Mouse (Mus musculus) kidney, postnatal 0 days (tissue): ENCODE data around the gene Atl2. TPM values are rescaled to one million over a fixed set of nuclear protein-coding genes. Genes with fewer than 3 reads are reported as not detected.

Source experiments
- ATAC-seq: fragments of 200-750 bp; cut with Nextera tagmentation; replicated peaks from 2 replicates; pipeline ENCODE4 v1.8.0; 2017; ENCODE audit warnings: low read depth, moderate number of reproducible peaks, moderate TSS enrichment, moderate library complexity; ENCODE audit not compliant: low FRiP score
- DNase-seq: peaks from one replicate; pipeline ENCODE4 v3.0.0-alpha.2; 2016; ENCODE audit warnings: low spot score
- H3K27ac ChIP-seq: fragments of 300-500 bp; sonication (generic); 2 replicates; pipeline ENCODE4 v1.5.1; 2014; ENCODE audit warnings: mild to moderate bottlenecking
- H3K27me3 ChIP-seq: fragments of 300-500 bp; sonication (generic); 2 replicates; pipeline ENCODE4 v1.6.1; 2014; ENCODE audit warnings: low read length, mixed read lengths; ENCODE audit not compliant: insufficient read depth
- H3K36me3 ChIP-seq: fragments of 300-500 bp; sonication (generic); 2 replicates; pipeline ENCODE4 v1.6.1; 2014; ENCODE audit warnings: low read length, mixed read lengths; ENCODE audit not compliant: insufficient read depth
- H3K4me1 ChIP-seq: fragments of 300-500 bp; sonication (generic); replicated peaks from 2 replicates; pipeline ENCODE4 v1.6.1; 2014; ENCODE audit warnings: antibody characterized with exemption, low read length, mixed read lengths; ENCODE audit not compliant: insufficient read depth
- H3K4me2 ChIP-seq: fragments of 300-500 bp; sonication (generic); 2 replicates; pipeline ENCODE4 v1.6.1; 2014; ENCODE audit warnings: mild to moderate bottlenecking, low read length, moderate library complexity, mixed read lengths
- H3K4me3 ChIP-seq: fragments of 300-500 bp; sonication (generic); replicated peaks from 2 replicates; pipeline ENCODE4 v1.5.1; 2014; ENCODE audit warnings: low read depth, low read length
- H3K9ac ChIP-seq: fragments of 300-500 bp; sonication (generic); 2 replicates; pipeline ENCODE4 v1.6.1; 2014; ENCODE audit warnings: low read depth, low read length
- H3K9me3 ChIP-seq: fragments of 300-500 bp; sonication (generic); replicated peaks from 2 replicates; pipeline ENCODE4 v1.6.1; 2016; ENCODE audit warnings: low read length, inconsistent platforms, mixed read lengths
- CTCF ChIP-seq: IDR thresholded peaks from 2 replicates; pipeline ENCODE4 v1.5.1; 2016; ENCODE audit warnings: antibody characterized with exemption, low read depth, mild to moderate bottlenecking, moderate library complexity
- WGBS: fragments of 180-500 bp; shearing (Covaris S2); extraction: QIAGEN DNeasy Blood & Tissue Kit; methylation state at CpG from one replicate; pipeline ENCODE4 v1.1.7; 2014; 5-methylcytosine and 5-hydroxymethylcytosine counted together
- polyA plus RNA-seq: library from polyadenylated mRNA; unstranded; fragments of >200 nt; fragmentation: Nextera tagmentation; extraction: Ambion mirVana; gene quantifications from 2 replicates; pipeline ENCODE4 v1.2.1, GENCODE M21; 2015

The Atl2 gene
- polyA plus RNA-seq, 1 experiment from 2014 or later = 28.2 TPM

GRCm38 (mm10) chr17:79918484-79919004, 22.6 kb upstream of the Atl2 start:
- no peaks in the 10 kb centered on the region for H3K27me3 ChIP-seq
- H3K9me3 ChIP-seq = no peaks in the 10 kb centered on the region
- DNase-seq = no peak
- no peak overlapping the region for H3K4me3 ChIP-seq
- no peak overlapping the region for H3K27ac ChIP-seq
- peak; percentile 86 for ATAC-seq
- WGBS = 34% methylated on average over 9 of the region's 9 CpGs
- H3K4me1 ChIP-seq = no peaks in the 10 kb centered on the region
- no peaks in the 10 kb centered on the region for H3K36me3 ChIP-seq
- H3K4me2 ChIP-seq = no peak overlapping the region
- TF ChIP-seq CTCF = no peak
- H3K9ac ChIP-seq = no peak overlapping the region

DNA sequence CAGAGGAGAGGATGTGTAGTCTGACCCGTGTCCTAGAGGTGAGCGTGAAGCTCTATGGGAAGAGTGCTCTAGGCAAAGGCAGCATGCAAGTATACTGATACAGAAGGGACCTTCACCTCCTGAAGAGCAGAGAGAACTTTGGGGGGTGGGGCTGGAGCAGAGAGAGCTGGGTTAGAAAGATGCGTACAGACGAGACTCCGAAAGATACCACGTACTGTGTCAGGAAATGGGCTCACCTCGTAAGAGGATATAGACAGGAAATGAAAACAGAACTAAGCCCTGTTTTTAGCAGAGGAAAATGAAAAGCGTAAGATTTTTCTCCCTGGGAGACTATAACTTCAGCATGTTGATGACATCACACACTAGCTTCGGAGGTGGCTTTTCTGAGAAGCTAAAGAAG, 21.1 kb upstream of the Atl2 start:
- TF ChIP-seq CTCF = no peak

GRCm38 (mm10) chr17:79912174-79912573, 16.3 kb upstream of the Atl2 start:
- Histone ChIP-seq H3K4me1 (no peaks in the 10 kb centered on the region), H3K4me3 (no peak overlapping the region), H3K9ac (no peak overlapping the region), H3K36me3 (no peaks in the 10 kb centered on the region), H3K27ac (no peak overlapping the region), H3K4me2 (no peak overlapping the region), H3K9me3 (no peaks in the 10 kb centered on the region), H3K27me3 (no peaks in the 10 kb centered on the region)
- ATAC-seq (no peak), DNase-seq (no peak)
- 62% methylated on average over 2 of the region's 2 CpGs for WGBS
- TF ChIP-seq CTCF = no peak

More for the DNA sequence above, 21.1 kb upstream of the Atl2 start:
- Histone ChIP-seq H3K9ac (no peak overlapping the region), H3K4me3 (no peak overlapping the region), H3K27ac (no peak overlapping the region), H3K4me2 (no peak overlapping the region), H3K36me3 (no peaks in the 10 kb centered on the region), H3K4me1 (no peaks in the 10 kb centered on the region), H3K27me3 (no peaks in the 10 kb centered on the region), H3K9me3 (no peaks in the 10 kb centered on the region)
- no peak for ATAC-seq
- DNase-seq = no peak
- WGBS = 71% methylated on average over 9 of the region's 9 CpGs

DNA sequence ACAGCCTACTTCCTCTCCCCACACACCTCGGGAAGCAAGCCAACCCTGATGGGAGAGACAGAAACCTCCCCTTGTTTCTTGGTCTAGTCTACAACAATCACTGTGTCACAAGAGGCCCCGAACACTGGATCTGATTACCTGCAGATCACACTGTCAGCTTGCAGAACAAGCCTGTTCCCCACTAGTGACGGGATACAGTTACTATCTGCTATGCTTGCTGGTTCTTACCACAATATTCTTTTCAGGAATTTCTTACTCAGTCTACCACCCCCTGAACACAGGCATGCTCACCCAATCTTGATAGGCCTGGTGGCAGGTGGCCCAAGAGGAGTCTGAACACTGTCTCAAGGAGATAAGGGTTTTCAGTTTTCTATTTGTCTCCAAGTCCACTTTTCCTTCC, 15.8 kb upstream of the Atl2 start:
- no peak for ATAC-seq
- H3K36me3 ChIP-seq = no peaks in the 10 kb centered on the region
- no peak overlapping the region for H3K4me3 ChIP-seq
- H3K4me2 ChIP-seq = no peak overlapping the region
- no peak overlapping the region for H3K27ac ChIP-seq
- 39% methylated on average over 3 of the region's 3 CpGs for WGBS
- no peaks in the 10 kb centered on the region for H3K4me1 ChIP-seq
- no peak for DNase-seq
- no peak overlapping the region for H3K9ac ChIP-seq
- TF ChIP-seq CTCF = no peak
- H3K9me3 ChIP-seq = no peaks in the 10 kb centered on the region
- H3K27me3 ChIP-seq = no peaks in the 10 kb centered on the region

DNA sequence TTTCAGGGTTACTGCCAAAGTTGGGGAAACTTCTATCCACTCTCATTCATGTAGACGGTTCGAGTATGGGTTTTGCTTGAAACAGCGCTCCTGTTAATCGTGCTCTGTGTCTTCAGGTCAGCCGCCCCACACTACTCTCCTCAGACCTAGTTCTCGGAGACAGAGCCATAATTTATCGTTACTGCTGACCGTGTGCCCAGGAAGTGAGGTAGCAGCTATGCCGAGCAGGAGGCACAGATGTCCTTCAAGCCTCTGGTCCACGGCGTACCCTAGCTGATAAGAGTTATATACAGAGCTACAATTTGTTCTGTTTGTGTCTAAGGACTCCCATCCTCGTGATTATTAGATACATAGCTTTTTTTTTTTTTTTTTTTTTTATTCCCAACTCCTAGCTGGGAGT, 13.6 kb upstream of the Atl2 start:
- 55% methylated on average over 12 of the region's 12 CpGs for WGBS
- H3K9me3 ChIP-seq = no peaks in the 10 kb centered on the region
- H3K4me2 ChIP-seq = no peak overlapping the region
- H3K4me1 ChIP-seq = no peaks in the 10 kb centered on the region
- no peak for TF ChIP-seq CTCF
- H3K4me3 ChIP-seq = no peak overlapping the region
- H3K27me3 ChIP-seq = no peaks in the 10 kb centered on the region
- no peak for ATAC-seq
- no peak overlapping the region for H3K9ac ChIP-seq
- no peaks in the 10 kb centered on the region for H3K36me3 ChIP-seq
- no peak for DNase-seq
- no peak overlapping the region for H3K27ac ChIP-seq

- 75% methylated on average over 4 of the region's 4 CpGs for WGBS
- H3K4me3 ChIP-seq = no peak overlapping the region
- no peaks in the 10 kb centered on the region for H3K9me3 ChIP-seq
- no peak for TF ChIP-seq CTCF
- no peaks in the 10 kb centered on the region for H3K27me3 ChIP-seq
- DNase-seq (no peak), ATAC-seq (no peak)
- H3K27ac ChIP-seq = no peak overlapping the region
- no peaks in the 10 kb centered on the region for H3K36me3 ChIP-seq
- H3K4me1 ChIP-seq = no peaks in the 10 kb centered on the region
- H3K4me2 ChIP-seq = no peak overlapping the region
- no peak overlapping the region for H3K9ac ChIP-seq
Observed at GRCm38 (mm10) chr17:79907698-79908097, 11.8 kb upstream of the Atl2 start.
